Mouse (Mus musculus) erythroblast, embryonic 14.5 days (primary cell): ENCODE measurements around the gene Adm2. TPM values are rescaled to one million over a fixed set of nuclear protein-coding genes. Genes with fewer than 3 reads are reported as not detected.

Experiments
- H3K27me3 ChIP-seq: 2 replicates; pipeline ENCODE4 v1.6.1; 2012; ENCODE audit warnings: inconsistent platforms; ENCODE audit not compliant: control insufficient read depth
- H3K36me3 ChIP-seq: 2 replicates; pipeline ENCODE4 v1.6.1; 2012; ENCODE audit warnings: mild to moderate bottlenecking, inconsistent platforms; ENCODE audit not compliant: control insufficient read depth
- H3K4me1 ChIP-seq: 2 replicates; pipeline ENCODE4 v1.6.1; 2012; ENCODE audit warnings: inconsistent platforms; ENCODE audit not compliant: control insufficient read depth
- H3K4me3 ChIP-seq: replicated peaks from 2 replicates; pipeline ENCODE3; 2012; ENCODE audit warnings: moderate library complexity, mild to moderate bottlenecking, inconsistent platforms
- H3K9me3 ChIP-seq: 2 replicates; pipeline ENCODE4 v1.6.1; 2012; ENCODE audit warnings: low read length, inconsistent platforms, mixed read lengths; ENCODE audit not compliant: control insufficient read depth
- GATA1 ChIP-seq: IDR thresholded peaks from 2 replicates; pipeline ENCODE4 v1.6.1; 2012; ENCODE audit warnings: low read length, inconsistent platforms, mixed read lengths
- TAL1 ChIP-seq: IDR thresholded peaks from 3 replicates; pipeline ENCODE4 v1.6.1; 2012; ENCODE audit warnings: low read length, inconsistent platforms, mixed read lengths
- polyA plus RNA-seq: library from polyadenylated mRNA; stranded (reverse); fragments of >175 nt; gene quantifications from 2 replicates; pipeline ENCODE4 v1.2.3, GENCODE M21; 2012

Adm2 gene
- polyA plus RNA-seq, 1 experiment: 0.27 TPM

DNA sequence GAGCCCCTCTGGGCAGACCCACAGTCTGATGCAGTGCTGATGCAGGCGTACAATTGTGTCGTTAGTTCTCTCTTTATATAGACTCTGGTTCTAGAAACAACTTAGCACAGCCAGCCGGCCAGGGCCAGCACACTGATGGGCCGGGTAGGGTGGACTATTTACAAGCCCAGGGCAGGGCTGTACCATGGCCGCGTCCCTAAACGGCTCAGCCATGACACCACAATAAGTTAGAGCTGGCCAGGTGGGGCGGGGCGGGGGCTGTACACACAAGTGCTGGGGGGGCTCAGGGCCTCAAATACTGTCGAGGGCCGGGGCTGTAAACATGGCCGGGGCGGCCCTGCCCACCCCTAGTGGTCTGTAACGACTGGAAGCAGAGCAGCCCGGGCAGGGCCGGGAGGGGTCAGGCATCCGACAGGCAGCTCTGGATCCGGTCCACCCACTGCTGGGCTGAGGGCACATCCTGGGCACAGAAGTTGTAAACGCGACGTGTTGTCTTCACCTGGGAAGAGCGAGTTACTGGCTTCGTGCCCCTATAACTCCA lies 34.2 kb upstream of the Adm2 start:
- no peaks in the 10 kb centered on the region for H3K27me3 ChIP-seq
- peaks cover 99% of the 10 kb centered on the region for H3K36me3 ChIP-seq
- no peak for TF ChIP-seq TAL1
- no peak for TF ChIP-seq GATA1
- H3K4me3 ChIP-seq: no peak overlapping the region
- peaks cover 70% of the 10 kb centered on the region for H3K4me1 ChIP-seq
- H3K9me3 ChIP-seq: no peaks in the 10 kb centered on the region

- peaks cover 99% of the 10 kb centered on the region for H3K36me3 ChIP-seq
- H3K27me3 ChIP-seq: no peaks in the 10 kb centered on the region
- H3K9me3 ChIP-seq: no peaks in the 10 kb centered on the region
- TF ChIP-seq TAL1: no peak
- TF ChIP-seq GATA1: no peak
- H3K4me3 ChIP-seq: no peak overlapping the region
- H3K4me1 ChIP-seq: peaks cover 70% of the 10 kb centered on the region
These were observed 33.1 kb upstream of the Adm2 start for GRCm38 (mm10) chr15:89289455-89289854.

GRCm38 (mm10) chr15:89291521-89291920 lies 31.0 kb upstream of the Adm2 start:
- Histone ChIP-seq H3K4me1 (peaks cover 70% of the 10 kb centered on the region), H3K4me3 (no peak overlapping the region), H3K9me3 (no peaks in the 10 kb centered on the region), H3K36me3 (peaks cover 99% of the 10 kb centered on the region), H3K27me3 (no peaks in the 10 kb centered on the region)
- TF ChIP-seq GATA1 (no peak), TAL1 (0 out of 3 replicates have a peak, but pooled peaks have one; percentile 19)

- Histone ChIP-seq H3K9me3 (no peaks in the 10 kb centered on the region), H3K4me3 (no peak overlapping the region), H3K4me1 (peaks cover 62% of the 10 kb centered on the region), H3K27me3 (no peaks in the 10 kb centered on the region), H3K36me3 (peaks cover 94% of the 10 kb centered on the region)
- no peak for TF ChIP-seq GATA1
- no peak for TF ChIP-seq TAL1
These were observed 29.7 kb upstream of the Adm2 start for GRCm38 (mm10) chr15:89292795-89293194.

- Histone ChIP-seq H3K9me3 (no peaks in the 10 kb centered on the region), H3K27me3 (no peaks in the 10 kb centered on the region), H3K4me3 (no peak overlapping the region), H3K36me3 (peaks cover 91% of the 10 kb centered on the region), H3K4me1 (peaks cover 61% of the 10 kb centered on the region)
- no peak for TF ChIP-seq GATA1
- TF ChIP-seq TAL1: no peak
These were observed 28.7 kb upstream of the Adm2 start for GRCm38 (mm10) chr15:89293778-89294177.

GRCm38 (mm10) chr15:89295580-89296165 lies 26.8 kb upstream of the Adm2 start:
- H3K9me3 ChIP-seq: no peaks in the 10 kb centered on the region
- H3K4me3 ChIP-seq: no peak overlapping the region
- TF ChIP-seq TAL1 (no peak), GATA1 (no peak)
- H3K4me1 ChIP-seq: peaks cover 61% of the 10 kb centered on the region
- H3K27me3 ChIP-seq: no peaks in the 10 kb centered on the region
- peaks cover 90% of the 10 kb centered on the region for H3K36me3 ChIP-seq

GRCm38 (mm10) chr15:89296465-89296864 lies 26.1 kb upstream of the Adm2 start:
- Histone ChIP-seq H3K36me3 (peaks cover 90% of the 10 kb centered on the region), H3K27me3 (no peaks in the 10 kb centered on the region), H3K4me3 (no peak overlapping the region), H3K4me1 (peaks cover 55% of the 10 kb centered on the region), H3K9me3 (no peaks in the 10 kb centered on the region)
- no peak for TF ChIP-seq TAL1
- no peak for TF ChIP-seq GATA1

DNA sequence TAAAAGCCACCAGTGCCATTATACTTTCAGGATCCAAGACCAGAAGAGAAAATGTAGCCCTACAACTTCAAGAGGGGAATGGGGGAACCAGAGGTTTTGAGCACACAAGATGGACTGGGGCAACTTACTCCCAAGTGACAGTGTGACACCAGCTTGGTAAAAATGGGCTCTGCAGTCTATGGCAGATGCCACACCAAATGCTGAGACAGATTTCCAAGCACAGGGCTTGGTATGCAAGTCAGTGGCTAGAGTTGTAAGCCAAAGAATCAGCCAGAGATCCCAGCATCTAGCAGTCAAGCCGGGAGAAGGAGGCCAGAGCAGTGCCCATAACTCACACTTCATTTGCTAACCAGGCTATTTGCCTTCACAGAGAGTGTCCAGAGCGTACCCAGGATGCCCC lies 24.8 kb upstream of the Adm2 start:
- H3K27me3 ChIP-seq: no peaks in the 10 kb centered on the region
- H3K4me1 ChIP-seq: peaks cover 47% of the 10 kb centered on the region
- H3K4me3 ChIP-seq: no peak overlapping the region
- H3K9me3 ChIP-seq: no peaks in the 10 kb centered on the region
- peaks cover 91% of the 10 kb centered on the region for H3K36me3 ChIP-seq
- no peak for TF ChIP-seq GATA1
- no peak for TF ChIP-seq TAL1

GRCm38 (mm10) chr15:89300180-89300579 lies 22.3 kb upstream of the Adm2 start:
- Histone ChIP-seq H3K27me3 (no peaks in the 10 kb centered on the region), H3K9me3 (no peaks in the 10 kb centered on the region), H3K4me3 (no peak overlapping the region), H3K4me1 (peaks cover 23% of the 10 kb centered on the region), H3K36me3 (peaks cover 91% of the 10 kb centered on the region)
- TF ChIP-seq TAL1 (no peak), GATA1 (no peak)
